Mouse (Mus musculus) forebrain, postnatal 0 days (tissue): ENCODE data around the gene Shisal2b. TPM values are rescaled to one million over a fixed set of nuclear protein-coding genes. Genes with fewer than 3 reads are reported as not detected.
"Not testable (repeated sequence)": the region's sequence is repeated elsewhere in the genome, so short reads cannot be mapped to it uniquely, and the experiment has no call there.

Experiments used
- ATAC-seq: fragments of 200-750 bp; cut with Nextera tagmentation; 2 replicates; pipeline ENCODE4 v1.8.0; 2017; ENCODE audit warnings: mild to moderate bottlenecking, moderate library complexity
- DNase-seq: peaks from one replicate; pipeline ENCODE4 v3.0.0-alpha.2; 2015
- H3K27ac ChIP-seq: fragments of 300-500 bp; sonication (generic); 2 replicates; pipeline ENCODE4 v1.5.1; 2014; ENCODE audit warnings: low read depth, mild to moderate bottlenecking, antibody characterized with exemption, low read length, moderate library complexity, mixed read lengths
- H3K27me3 ChIP-seq: fragments of 300-500 bp; sonication (generic); 2 replicates; pipeline ENCODE4 v1.6.1; 2014; ENCODE audit warnings: mild to moderate bottlenecking, low read length, mixed read lengths; ENCODE audit not compliant: insufficient read depth
- H3K36me3 ChIP-seq: fragments of 300-500 bp; sonication (generic); 2 replicates; pipeline ENCODE4 v1.6.1; 2014; ENCODE audit warnings: mild to moderate bottlenecking, moderate library complexity; ENCODE audit not compliant: insufficient read depth
- H3K4me1 ChIP-seq: fragments of 300-500 bp; sonication (generic); 2 replicates; pipeline ENCODE4 v1.6.1; 2014; ENCODE audit warnings: antibody characterized with exemption; ENCODE audit not compliant: insufficient read depth
- H3K4me2 ChIP-seq: fragments of 300-500 bp; sonication (generic); 2 replicates; pipeline ENCODE4 v1.6.1; 2014; ENCODE audit warnings: low read depth, mild to moderate bottlenecking, moderate library complexity
- H3K4me3 ChIP-seq: fragments of 300-500 bp; sonication (generic); 2 replicates; pipeline ENCODE4 v1.5.1; 2014; ENCODE audit warnings: low read depth, low read length, mixed read lengths
- H3K9ac ChIP-seq: fragments of 300-500 bp; sonication (generic); 2 replicates; pipeline ENCODE4 v1.6.1; 2014; ENCODE audit warnings: mild to moderate bottlenecking
- H3K9me3 ChIP-seq: fragments of 300-500 bp; sonication (generic); 2 replicates; pipeline ENCODE4 v1.6.1; 2016; ENCODE audit warnings: low read length
- CTCF ChIP-seq: sonication (generic); IDR thresholded peaks from 2 replicates; pipeline ENCODE4 v1.5.1; 2016; ENCODE audit warnings: antibody characterized with exemption, control low read depth, low read depth
- WGBS: fragments of 180-500 bp; shearing (Covaris S2); extraction: QIAGEN DNeasy Blood & Tissue Kit; methylation state at CpG from one replicate; pipeline ENCODE4 v1.1.7; 2014; 5-methylcytosine and 5-hydroxymethylcytosine counted together
- polyA plus RNA-seq: library from polyadenylated mRNA; unstranded; fragments of >200 nt; fragmentation: Nextera tagmentation; extraction: Ambion mirVana; gene quantifications from 2 replicates; pipeline ENCODE4 v1.2.1, GENCODE M21; 2015
- total RNA-seq: library from RNA; depleted of rRNA; stranded (reverse); fragments of >200 nt; gene quantifications from 2 replicates; pipeline ENCODE4 v1.2.3, GENCODE M21; 2014; rRNA removed

Shisal2b gene
- 1.8 and 3.0 TPM in 2 replicates for total RNA-seq
- polyA plus RNA-seq, result 1.7 and 2.4 TPM in 2 replicates

- ATAC-seq, result peak; percentile 87
- Histone ChIP-seq H3K9ac (peak within 1 kb of the TSS; percentile 57), H3K27ac (no peak within 1 kb of the TSS), H3K4me2 (peak within 1 kb of the TSS; percentile 98), H3K27me3 (no peaks in the 10 kb centered on the region), H3K36me3 (no peaks in the 10 kb centered on the region), H3K9me3 (no peaks in the 10 kb centered on the region), H3K4me3 (peak within 1 kb of the TSS; percentile 44), H3K4me1 (no peaks in the 10 kb centered on the region)
- WGBS, result 6% methylated on average over 38 of the region's 38 CpGs
- DNase-seq, result peak; percentile 41
- no peak for TF ChIP-seq CTCF
Measured at GRCm38 (mm10) chr13:104863127-104863979, at the start of gene Shisal2b. Gene Shisal2b (minus strand): TSS chr13:104863893.

- not testable (repeated sequence) for H3K9me3 ChIP-seq, DNase-seq, H3K27ac ChIP-seq, H3K36me3 ChIP-seq, H3K9ac ChIP-seq, H3K4me3 ChIP-seq, H3K27me3 ChIP-seq, ATAC-seq, H3K4me2 ChIP-seq, H3K4me1 ChIP-seq
- WGBS, result 39% methylated on average over 5 of the region's 5 CpGs
Measured at GRCm38 (mm10) chr13:104911626-104912025, 47.9 kb upstream of the Shisal2b start.

GRCm38 (mm10) chr13:104911006-104911405, 47.3 kb upstream of the Shisal2b start:
- WGBS, result 90% methylated on average over 1 of the region's 1 CpGs
- not testable (repeated sequence) for ATAC-seq, DNase-seq, H3K27me3 ChIP-seq, H3K9me3 ChIP-seq, H3K4me3 ChIP-seq, H3K27ac ChIP-seq, H3K4me2 ChIP-seq, H3K36me3 ChIP-seq, H3K4me1 ChIP-seq, H3K9ac ChIP-seq

GRCm38 (mm10) chr13:104908691-104909090, 45.0 kb upstream of the Shisal2b start:
- no peaks in the 10 kb centered on the region for H3K27me3 ChIP-seq
- no peak overlapping the region for H3K4me3 ChIP-seq
- no peak for TF ChIP-seq CTCF
- no peak overlapping the region for H3K4me2 ChIP-seq
- H3K4me1 ChIP-seq, result no peaks in the 10 kb centered on the region
- DNase-seq (no peak), ATAC-seq (no peak)
- 26% methylated on average over 7 of the region's 7 CpGs for WGBS
- H3K9me3 ChIP-seq, result no peaks in the 10 kb centered on the region
- H3K36me3 ChIP-seq, result no peaks in the 10 kb centered on the region
- H3K27ac ChIP-seq, result no peak overlapping the region
- no peak overlapping the region for H3K9ac ChIP-seq

GRCm38 (mm10) chr13:104894771-104895170, 31.1 kb upstream of the Shisal2b start:
- ATAC-seq (no peak), DNase-seq (no peak)
- H3K27ac ChIP-seq, result no peak overlapping the region
- no peak overlapping the region for H3K4me2 ChIP-seq
- H3K9me3 ChIP-seq, result no peaks in the 10 kb centered on the region
- H3K36me3 ChIP-seq, result no peaks in the 10 kb centered on the region
- WGBS, result 94% methylated on average over 1 of the region's 1 CpGs
- H3K4me3 ChIP-seq, result no peak overlapping the region
- H3K4me1 ChIP-seq, result no peaks in the 10 kb centered on the region
- H3K9ac ChIP-seq, result no peak overlapping the region
- H3K27me3 ChIP-seq, result no peaks in the 10 kb centered on the region
- no peak for TF ChIP-seq CTCF

- ATAC-seq (no peak), DNase-seq (no peak)
- Histone ChIP-seq H3K9ac (no peak overlapping the region), H3K4me3 (no peak overlapping the region), H3K27ac (no peak overlapping the region), H3K4me2 (no peak overlapping the region), H3K4me1 (no peaks in the 10 kb centered on the region), H3K36me3 (no peaks in the 10 kb centered on the region), H3K27me3 (no peaks in the 10 kb centered on the region), H3K9me3 (no peaks in the 10 kb centered on the region)
- 72% methylated on average over 4 of the region's 4 CpGs for WGBS
- no peak for TF ChIP-seq CTCF
Measured at GRCm38 (mm10) chr13:104892337-104892736, 28.6 kb upstream of the Shisal2b start.

GRCm38 (mm10) chr13:104886308-104887032, 22.8 kb upstream of the Shisal2b start:
- no peak for ATAC-seq
- TF ChIP-seq CTCF, result no peak
- WGBS, result 77% methylated on average over 8 of the region's 8 CpGs

More at GRCm38 (mm10) chr13:104886308-104887032, 22.8 kb upstream of the Shisal2b start:
- H3K4me1 ChIP-seq, result no peaks in the 10 kb centered on the region
- H3K9ac ChIP-seq, result no peak overlapping the region
- H3K4me2 ChIP-seq, result no peak overlapping the region
- H3K4me3 ChIP-seq, result no peak overlapping the region
- H3K9me3 ChIP-seq, result no peaks in the 10 kb centered on the region
- no peaks in the 10 kb centered on the region for H3K36me3 ChIP-seq
- no peak overlapping the region for H3K27ac ChIP-seq
- no peak for DNase-seq
- H3K27me3 ChIP-seq, result no peaks in the 10 kb centered on the region
